Mouse (Mus musculus) ovary, postnatal 14 days (tissue): Measurements from ENCODE around the gene Ppp1r12a.
A peak's percentile ranks its signal among the peaks of the same experiment; 100 is the strongest.

ENCODE experiments used
- DNase-seq: peaks from one replicate; pipeline ENCODE4 v3.0.0; 2022; ENCODE audit warnings: low spot score

The Ppp1r12a gene

DNA sequence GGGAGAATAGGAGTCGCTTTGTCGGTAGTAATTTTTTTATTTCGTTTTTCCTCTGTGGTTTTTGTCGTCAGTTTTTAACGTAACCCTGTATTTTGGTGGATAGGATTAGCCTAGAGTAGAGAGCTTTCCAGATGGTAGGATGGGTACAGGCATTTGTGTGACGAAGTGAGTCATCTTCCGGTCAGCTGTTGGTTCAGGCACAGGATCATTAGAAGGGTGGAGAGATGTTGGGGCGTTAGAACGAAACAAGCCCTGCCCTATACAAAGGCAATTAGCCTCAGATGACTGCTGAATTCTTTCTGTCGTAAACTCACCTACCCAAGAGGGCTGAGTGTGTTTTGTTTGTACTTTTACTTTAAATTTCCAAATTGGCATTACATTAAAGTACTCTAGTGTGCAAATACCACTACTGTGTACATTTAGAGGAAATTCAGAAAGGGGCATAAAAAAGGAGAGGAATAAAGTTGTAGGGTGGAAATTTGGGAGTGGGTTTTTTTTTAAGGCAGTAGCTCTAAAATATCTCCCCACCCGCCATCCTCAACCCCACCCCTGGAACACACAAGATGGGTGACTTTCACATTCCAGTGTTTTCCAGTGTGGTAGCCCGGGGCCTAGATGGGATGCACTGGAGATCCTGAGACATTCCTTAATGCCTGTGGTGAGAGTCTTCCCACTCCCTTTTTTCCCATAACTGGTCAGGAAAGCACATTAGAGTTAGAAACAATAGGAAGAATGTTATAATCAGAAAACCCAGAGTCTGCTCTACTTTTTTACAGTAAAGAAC, 129.9 kb downstream of the Ppp1r12a start:
- DNase-seq = no peak

DNA sequence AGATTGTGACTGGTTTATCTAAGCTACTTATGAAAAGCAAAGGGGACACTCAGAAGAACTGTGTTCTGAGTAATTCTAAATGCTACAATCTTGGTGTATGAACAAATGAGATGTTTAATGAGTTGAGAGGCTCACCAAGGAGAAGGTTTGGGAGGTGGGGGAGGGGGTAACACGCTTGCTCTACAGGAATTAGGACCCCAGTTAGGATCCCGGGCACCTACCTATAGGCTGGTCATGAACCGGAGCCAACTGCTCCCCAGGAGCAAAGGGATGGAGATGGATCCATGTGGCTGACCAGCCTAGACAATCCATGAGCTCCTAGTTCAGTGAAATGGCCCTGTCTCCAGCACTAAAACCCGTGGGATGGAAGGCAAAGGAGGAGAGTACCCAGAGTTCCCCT, 130.7 kb downstream of the Ppp1r12a start:
- no peak for DNase-seq

GRCm38 (mm10) chr10:108293620-108294195, 131.7 kb downstream of the Ppp1r12a start:
- no peak for DNase-seq

GRCm38 (mm10) chr10:108294766-108295165, 132.8 kb downstream of the Ppp1r12a start:
- DNase-seq = no peak

DNA sequence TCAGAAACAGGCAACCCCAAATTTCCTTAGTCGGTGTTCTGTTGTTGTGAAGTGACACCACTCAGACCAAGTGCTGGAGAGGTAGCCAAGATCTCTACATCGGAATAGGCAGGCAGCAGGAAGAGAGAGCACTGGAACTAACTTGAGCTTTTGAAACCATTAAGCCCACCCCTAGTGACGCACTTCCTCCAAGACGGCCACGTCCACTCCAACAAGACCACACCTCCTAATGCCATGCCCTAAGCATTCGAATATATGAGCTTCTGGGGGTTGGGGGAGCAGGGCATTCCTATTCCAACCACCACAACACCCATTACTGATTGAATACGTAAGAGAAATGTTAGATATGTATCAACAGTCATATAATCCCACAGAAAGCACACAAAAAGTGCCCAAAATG, 134.5 kb downstream of the Ppp1r12a start:
- no peak for DNase-seq

- no peak for DNase-seq
Measured at GRCm38 (mm10) chr10:108298261-108298660, 136.3 kb downstream of the Ppp1r12a start.

DNA sequence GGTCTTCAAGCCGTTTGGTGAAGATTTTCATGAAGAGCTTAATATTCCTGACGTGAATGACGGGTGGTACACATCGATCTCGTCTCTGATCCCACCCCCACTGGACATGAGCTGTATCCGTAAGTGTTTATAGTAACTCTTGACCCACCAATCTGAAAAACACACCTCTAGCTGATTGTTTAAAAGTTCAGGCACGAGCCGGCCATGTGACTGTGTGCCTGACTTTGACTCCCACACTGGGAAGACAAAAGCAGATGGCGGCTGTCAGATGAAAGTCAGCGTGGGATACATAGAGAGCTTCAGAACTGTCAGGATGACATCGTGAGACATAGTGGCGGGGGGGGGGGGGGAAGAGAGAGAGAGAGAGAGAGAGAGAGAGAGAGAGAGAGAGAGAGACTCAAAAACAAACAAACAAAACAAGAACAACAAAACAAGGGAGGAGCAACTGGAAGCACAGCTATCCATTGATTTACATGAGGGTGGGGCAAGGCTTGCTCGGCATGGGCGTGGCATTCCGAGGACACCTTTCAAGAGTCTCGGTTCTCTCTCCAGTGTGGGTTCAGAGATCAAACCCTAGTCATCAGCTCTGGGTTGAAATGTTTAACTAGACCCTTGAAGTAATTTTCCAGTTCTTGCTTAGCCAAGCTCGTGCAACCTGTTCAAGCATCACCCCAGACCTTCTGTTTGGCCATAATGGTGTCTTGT, 137.0 kb downstream of the Ppp1r12a start:
- DNase-seq = no peak

DNA sequence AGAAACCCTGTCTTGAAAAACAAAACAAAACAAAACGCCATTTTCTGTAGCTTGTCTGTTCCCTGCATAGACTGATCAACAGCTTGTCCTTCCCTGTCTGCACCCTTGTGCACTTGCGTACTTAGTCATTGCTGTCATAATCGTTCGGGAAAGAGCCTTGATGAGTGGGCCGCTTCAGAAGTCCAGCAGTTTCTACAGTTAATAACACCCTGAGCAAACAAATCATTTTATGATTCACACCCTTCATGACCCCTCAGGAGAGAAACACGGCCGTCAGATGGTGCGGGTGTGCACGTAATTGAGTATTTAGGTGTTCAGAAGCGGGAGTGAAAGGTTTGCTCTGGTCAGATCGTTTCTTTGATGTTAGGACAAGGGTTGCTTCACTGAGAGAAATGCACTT, 137.8 kb downstream of the Ppp1r12a start:
- DNase-seq = no peak

DNA sequence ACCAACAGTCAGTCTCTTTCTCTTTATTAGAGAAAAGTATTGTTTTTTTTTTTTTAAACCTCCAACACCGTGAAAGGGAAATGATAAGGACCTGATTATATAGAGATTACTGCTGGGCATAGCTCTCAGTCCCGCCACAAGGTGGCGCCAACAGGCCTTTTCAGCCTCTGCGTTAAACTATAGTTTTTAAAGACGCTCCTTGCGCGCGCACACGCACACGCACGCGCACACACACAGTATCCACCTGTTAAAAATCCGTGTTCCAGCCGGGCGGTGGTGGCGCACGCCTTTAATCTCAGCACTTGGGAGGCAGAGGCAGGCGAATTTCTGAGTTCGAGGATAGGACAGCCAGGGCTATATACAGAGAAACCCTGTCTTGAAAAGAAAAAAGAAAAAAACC, 138.8 kb downstream of the Ppp1r12a start:
- DNase-seq = peak; percentile 59

DNA sequence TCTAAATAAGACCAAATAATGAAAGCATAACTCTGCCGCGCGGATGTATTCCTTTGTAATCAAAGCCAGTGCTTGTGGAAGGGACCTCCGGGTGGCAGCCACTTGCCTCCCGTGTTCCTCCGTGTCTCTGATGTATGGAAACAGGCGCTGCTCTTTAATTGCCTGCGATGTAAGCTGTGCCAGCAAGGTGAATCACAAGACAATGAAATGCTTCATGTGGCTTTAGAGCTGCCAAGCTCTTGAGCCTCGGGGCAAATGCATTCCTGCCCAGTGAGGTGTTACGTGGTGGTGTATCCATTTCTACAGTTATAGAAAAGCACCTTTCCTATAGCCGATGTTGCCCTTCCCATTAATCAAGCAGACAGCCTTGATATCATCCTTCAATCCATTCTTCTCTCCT, 145.8 kb downstream of the Ppp1r12a start:
- no peak for DNase-seq

GRCm38 (mm10) chr10:108310195-108310594, 148.2 kb downstream of the Ppp1r12a start:
- DNase-seq = no peak

- no peak for DNase-seq
Measured at GRCm38 (mm10) chr10:108311396-108311795, 149.4 kb downstream of the Ppp1r12a start.

DNA sequence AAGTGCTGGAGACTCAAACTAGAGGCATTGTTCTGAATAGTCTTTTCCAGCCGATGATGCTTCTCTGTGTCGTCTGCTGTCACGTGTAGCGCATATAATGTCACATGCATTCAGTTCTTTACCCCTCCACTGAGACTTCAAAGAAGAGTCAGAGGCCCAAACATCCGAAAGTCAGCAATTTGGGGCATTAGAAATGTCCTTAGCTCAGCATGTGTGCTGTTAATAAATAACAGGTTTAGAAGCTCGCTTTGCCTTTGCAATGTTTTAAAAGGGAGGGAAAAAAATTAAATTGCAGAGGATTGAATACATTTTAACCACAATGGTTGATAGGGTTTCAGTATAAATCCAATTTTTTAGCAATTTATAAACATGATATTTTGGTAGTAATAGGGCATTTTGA, 151.9 kb downstream of the Ppp1r12a start:
- no peak for DNase-seq

DNA sequence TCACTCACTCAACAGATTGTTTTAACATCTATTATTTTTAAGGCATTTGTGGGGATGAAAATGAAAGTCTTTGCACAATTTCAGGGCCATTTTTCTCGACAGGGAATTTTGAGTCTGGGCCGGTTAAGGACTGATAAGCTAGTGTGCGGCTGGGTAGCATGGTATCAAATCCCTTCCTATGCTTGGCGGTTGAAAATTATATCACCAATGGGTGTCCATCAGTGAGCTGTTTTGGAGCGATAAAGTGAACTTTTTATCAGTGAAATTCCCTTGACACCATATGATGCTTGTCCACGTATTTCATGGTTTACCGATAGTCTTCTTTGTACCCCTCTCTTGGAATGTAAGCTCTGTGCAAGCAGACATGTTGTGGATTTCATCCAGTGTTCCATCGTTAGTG, 152.4 kb downstream of the Ppp1r12a start:
- DNase-seq = no peak

- no peak for DNase-seq
Measured at GRCm38 (mm10) chr10:108315236-108315635, 153.2 kb downstream of the Ppp1r12a start.

DNA sequence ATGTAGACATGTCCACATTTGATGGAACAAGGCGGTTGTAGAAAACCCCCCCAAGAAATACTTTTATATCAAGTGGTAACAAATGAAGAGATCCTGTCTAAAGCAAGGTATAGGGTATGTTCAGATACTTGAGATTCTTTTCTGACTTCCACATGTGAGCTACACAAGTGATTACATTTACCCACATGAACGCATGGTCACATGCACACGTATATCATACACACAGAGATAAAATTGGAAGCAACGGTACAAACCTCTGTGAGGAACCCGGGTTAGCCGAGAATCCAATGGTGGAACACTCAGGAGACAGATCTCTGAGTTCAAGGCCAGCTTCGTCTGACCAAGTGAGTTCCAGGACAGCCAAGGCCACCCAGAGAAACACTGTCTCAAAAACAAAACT, 166.4 kb downstream of the Ppp1r12a start:
- DNase-seq = no peak

- DNase-seq = no peak
Measured at GRCm38 (mm10) chr10:108328983-108329382, 167.0 kb downstream of the Ppp1r12a start.

- DNase-seq = no peak
Measured at GRCm38 (mm10) chr10:108329771-108330170, 167.8 kb downstream of the Ppp1r12a start.

- DNase-seq = no peak
Measured at GRCm38 (mm10) chr10:108330964-108331363, 169.0 kb downstream of the Ppp1r12a start.

DNA sequence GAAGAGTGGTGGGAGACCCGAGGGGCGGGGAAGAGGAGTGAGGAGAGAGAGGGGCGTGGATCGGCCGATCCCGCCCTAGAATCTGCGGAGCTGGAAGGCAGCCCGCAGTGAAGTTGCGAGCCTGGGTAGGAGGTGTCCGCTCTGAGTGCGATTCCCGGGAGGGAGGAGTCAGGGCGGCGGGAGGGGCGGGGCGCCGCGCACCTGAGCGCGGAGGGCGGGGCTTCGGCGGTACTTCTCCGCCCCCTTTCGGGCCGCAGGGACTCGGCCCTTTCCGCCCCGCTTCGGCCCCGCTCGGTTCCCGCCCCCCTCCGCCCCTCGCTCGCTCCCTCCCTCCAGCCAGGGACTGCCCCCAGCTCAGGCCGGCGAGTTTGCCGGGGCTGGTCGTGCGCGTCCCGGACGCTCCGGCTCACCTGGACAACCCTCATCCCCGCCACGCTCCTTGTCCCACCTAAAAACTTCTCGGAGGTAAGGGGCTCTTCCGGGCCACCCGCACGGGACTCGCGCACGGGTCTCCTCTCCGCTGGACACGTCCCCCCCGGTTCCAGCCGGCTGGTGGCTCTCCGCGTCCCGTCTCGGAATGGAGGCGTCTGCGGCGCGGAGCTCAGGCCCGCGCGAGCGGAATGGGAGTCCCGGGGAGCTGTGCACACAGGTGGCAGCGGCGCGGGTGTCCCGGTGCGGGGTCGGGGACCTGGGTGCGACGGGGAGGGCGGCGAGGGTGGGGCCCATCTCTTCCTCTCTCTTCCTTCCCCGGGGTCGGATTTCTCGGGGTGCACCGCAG, 170.0 kb downstream of the Ppp1r12a start, which contains the start of gene Pawr:
Pawr (plus strand) TSS at position 338 of the 778 bp plus-strand sequence.
- DNase-seq = peak; percentile 68

- DNase-seq = peak; percentile 46
Measured at GRCm38 (mm10) chr10:108332571-108333541, 170.9 kb downstream of the Ppp1r12a start.
